Mouse (Mus musculus) right cerebral cortex, postnatal 10 days (tissue): ENCODE results near the gene Opn1sw.
A peak's percentile ranks its signal among the peaks of the same experiment; 100 is the strongest.
"Not testable (repeated sequence)": the region's sequence is repeated elsewhere in the genome, so short reads cannot be mapped to it uniquely, and the experiment has no call there.

Experiments
- DNase-seq, 2 experiments: peaks; one replicate each; pipeline ENCODE4 v3.0.0; 2021; ENCODE audit warnings: low spot score in 2 of 2

Opn1sw gene

GRCm38 (mm10) chr6:29396714-29397540, 8.7 kb upstream of the Opn1sw start:
- peak; percentile 48 to 52 for DNase-seq

- DNase-seq, result peak; percentile 84 to 87
Observed at GRCm38 (mm10) chr6:29395910-29396713, 7.8 kb upstream of the Opn1sw start, which contains the start of gene Ccdc136. Ccdc136 (plus strand) TSS chr6:29396309.

GRCm38 (mm10) chr6:29394286-29394685, 6.0 kb upstream of the Opn1sw start:
- DNase-seq, result no peak

- DNase-seq, result no peak
Observed at GRCm38 (mm10) chr6:29391802-29392201, 3.5 kb upstream of the Opn1sw start.

- not testable (repeated sequence) for DNase-seq
Observed at GRCm38 (mm10) chr6:29391241-29391640, 3.0 kb upstream of the Opn1sw start.

GRCm38 (mm10) chr6:29390500-29390899, 2.2 kb upstream of the Opn1sw start:
- not testable (repeated sequence) for DNase-seq

GRCm38 (mm10) chr6:29389425-29389824, 1.2 kb upstream of the Opn1sw start:
- no peak for DNase-seq

GRCm38 (mm10) chr6:29388606-29389080, 375 bp upstream of the Opn1sw start:
- DNase-seq, result peak; percentile 93

- DNase-seq, result no peak
Observed at GRCm38 (mm10) chr6:29382442-29382841, 5.8 kb downstream of the Opn1sw start.

- no peak for DNase-seq
Observed at GRCm38 (mm10) chr6:29379954-29380353, 8.3 kb downstream of the Opn1sw start.

- DNase-seq, result no peak
Observed at GRCm38 (mm10) chr6:29378678-29379077, 9.6 kb downstream of the Opn1sw start.

- no peak for DNase-seq
Observed at GRCm38 (mm10) chr6:29377386-29377785, 10.9 kb downstream of the Opn1sw start.

GRCm38 (mm10) chr6:29365277-29365676, 23.0 kb downstream of the Opn1sw start:
- DNase-seq, result no peak

GRCm38 (mm10) chr6:29363129-29363515, 25.1 kb downstream of the Opn1sw start:
- DNase-seq, result no peak

- DNase-seq, result no peak
Observed at GRCm38 (mm10) chr6:29362246-29363128, 25.8 kb downstream of the Opn1sw start.

GRCm38 (mm10) chr6:29360211-29360610, 28.1 kb downstream of the Opn1sw start:
- DNase-seq, result no peak

GRCm38 (mm10) chr6:29359386-29359785, 28.9 kb downstream of the Opn1sw start:
- no peak for DNase-seq

- DNase-seq, result no peak
Observed at GRCm38 (mm10) chr6:29352816-29353215, 35.5 kb downstream of the Opn1sw start.

- no peak for DNase-seq
Observed at GRCm38 (mm10) chr6:29351613-29352012, 36.7 kb downstream of the Opn1sw start.

GRCm38 (mm10) chr6:29348371-29348724, 39.9 kb downstream of the Opn1sw start:
- DNase-seq, result no peak

- DNase-seq, result peak; percentile 100
Observed at GRCm38 (mm10) chr6:29347665-29348370, 40.5 kb downstream of the Opn1sw start, which contains the start of gene Calu. Calu (plus strand) TSS chr6:29348069.
